Mouse (Mus musculus): ENCODE results near the gene Fhl1.
A peak's percentile ranks its signal among the peaks of the same experiment; 100 is the strongest.

Fhl1 gene

GRCm38 (mm10) chrX:56752144-56752543 is 20.6 kb downstream of the Fhl1 start:
- no peak for DNase-seq (ENCODE audit: low read depth, low spot score)

GRCm38 (mm10) chrX:56753317-56754289 is 22.0 kb downstream of the Fhl1 start:
- no peak for DNase-seq (ENCODE audit: low read depth, low spot score)

- peak; percentile 47 for DNase-seq (ENCODE audit: low read depth, low spot score)
These were observed 24.1 kb downstream of the Fhl1 start for GRCm38 (mm10) chrX:56755646-56756045.

- no peak for DNase-seq (ENCODE audit: low read depth, low spot score)
These were observed 24.8 kb downstream of the Fhl1 start for GRCm38 (mm10) chrX:56756352-56756751.

GRCm38 (mm10) chrX:56760257-56760760 is 28.7 kb downstream of the Fhl1 start:
- no peak for DNase-seq (ENCODE audit: low read depth, low spot score)

GRCm38 (mm10) chrX:56769838-56770237 is 38.3 kb downstream of the Fhl1 start:
- no peak for DNase-seq (ENCODE audit: low read depth, low spot score)

- no peak for DNase-seq (ENCODE audit: low read depth, low spot score)
These were observed 40.2 kb downstream of the Fhl1 start for GRCm38 (mm10) chrX:56771751-56772150.

GRCm38 (mm10) chrX:56773329-56773728 is 41.7 kb downstream of the Fhl1 start:
- DNase-seq (ENCODE audit: low read depth, low spot score) = peak; percentile 57

GRCm38 (mm10) chrX:56786281-56787061 is 54.9 kb downstream of the Fhl1 start:
- peak; percentile 62 for DNase-seq (ENCODE audit: low read depth, low spot score)

- no peak for DNase-seq (ENCODE audit: low read depth, low spot score)
These were observed 55.9 kb downstream of the Fhl1 start for GRCm38 (mm10) chrX:56787486-56787885.

- no peak for DNase-seq (ENCODE audit: low read depth, low spot score)
These were observed 59.0 kb downstream of the Fhl1 start for GRCm38 (mm10) chrX:56790591-56790990.

- DNase-seq (ENCODE audit: low read depth, low spot score) = peak; percentile 44
These were observed 59.7 kb downstream of the Fhl1 start for GRCm38 (mm10) chrX:56791268-56791667.

- DNase-seq (ENCODE audit: low read depth, low spot score) = no peak
These were observed 90.4 kb downstream of the Fhl1 start, which contains the start of gene Map7d3 for GRCm38 (mm10) chrX:56821765-56822603. Map7d3 (minus strand) TSS chrX:56822326.

- no peak for DNase-seq (ENCODE audit: low read depth, low spot score)
These were observed 95.9 kb downstream of the Fhl1 start for GRCm38 (mm10) chrX:56827492-56827891.

- no peak for DNase-seq (ENCODE audit: low read depth, low spot score)
These were observed 104.3 kb downstream of the Fhl1 start for GRCm38 (mm10) chrX:56835842-56836241.

GRCm38 (mm10) chrX:56839369-56839768 is 107.8 kb downstream of the Fhl1 start:
- DNase-seq (ENCODE audit: low read depth, low spot score) = no peak

GRCm38 (mm10) chrX:56841255-56841654 is 109.7 kb downstream of the Fhl1 start:
- DNase-seq (ENCODE audit: low read depth, low spot score) = no peak
